Mouse (Mus musculus) liver, embryonic 15.5 days (tissue): ENCODE measurements around the gene Cdk9. TPM values are rescaled to one million over a fixed set of nuclear protein-coding genes. Genes with fewer than 3 reads are reported as not detected.

ENCODE experiments used
- ATAC-seq: fragments of 200-750 bp; cut with Nextera tagmentation; 2 replicates; pipeline ENCODE4 v1.8.0; 2017; ENCODE audit warnings: moderate number of reproducible peaks, mild to moderate bottlenecking, moderate library complexity; ENCODE audit not compliant: insufficient read depth
- H3K27ac ChIP-seq: fragments of 300-500 bp; sonication (generic); replicated peaks from 2 replicates; pipeline ENCODE4 v1.5.1; 2015; ENCODE audit warnings: mild to moderate bottlenecking, inconsistent platforms
- H3K27me3 ChIP-seq: fragments of 300-500 bp; sonication (generic); 2 replicates; pipeline ENCODE4 v1.6.1; 2015; ENCODE audit warnings: mild to moderate bottlenecking, inconsistent platforms
- H3K36me3 ChIP-seq: fragments of 300-500 bp; sonication (generic); replicated peaks from 2 replicates; pipeline ENCODE4 v1.6.1; 2015; ENCODE audit warnings: moderate library complexity, mild to moderate bottlenecking, inconsistent platforms
- H3K4me1 ChIP-seq: fragments of 300-500 bp; sonication (generic); replicated peaks from 2 replicates; pipeline ENCODE4 v1.6.1; 2015; ENCODE audit warnings: inconsistent platforms
- H3K4me2 ChIP-seq: fragments of 300-500 bp; sonication (generic); 2 replicates; pipeline ENCODE4 v1.6.1; 2015; ENCODE audit warnings: moderate library complexity, mild to moderate bottlenecking, inconsistent platforms
- H3K4me3 ChIP-seq: fragments of 300-500 bp; sonication (generic); replicated peaks from 2 replicates; pipeline ENCODE4 v1.5.1; 2015; ENCODE audit warnings: mild to moderate bottlenecking, inconsistent platforms
- H3K9ac ChIP-seq: fragments of 300-500 bp; sonication (generic); 2 replicates; pipeline ENCODE4 v1.6.1; 2015; ENCODE audit warnings: moderate library complexity, mild to moderate bottlenecking, inconsistent platforms
- H3K9me3 ChIP-seq: fragments of 300-500 bp; sonication (generic); replicated peaks from 2 replicates; pipeline ENCODE4 v1.6.1; 2016; ENCODE audit warnings: inconsistent platforms
- WGBS: fragments of 180-500 bp; shearing (Covaris S2); methylation state at CpG from one replicate; pipeline ENCODE4 v1.1.7; 2015; ENCODE audit warnings: mixed read lengths; ENCODE audit not compliant: insufficient replicate concordance; 5-methylcytosine and 5-hydroxymethylcytosine counted together
- polyA plus RNA-seq: library from polyadenylated mRNA; unstranded; fragments of >200 nt; fragmentation: Nextera tagmentation; extraction: Ambion mirVana; gene quantifications from 2 replicates; pipeline ENCODE4 v1.2.1, GENCODE M21; 2015

Cdk9 gene
- polyA plus RNA-seq, 1 experiment from 2014 or later = 48.3 TPM

DNA sequence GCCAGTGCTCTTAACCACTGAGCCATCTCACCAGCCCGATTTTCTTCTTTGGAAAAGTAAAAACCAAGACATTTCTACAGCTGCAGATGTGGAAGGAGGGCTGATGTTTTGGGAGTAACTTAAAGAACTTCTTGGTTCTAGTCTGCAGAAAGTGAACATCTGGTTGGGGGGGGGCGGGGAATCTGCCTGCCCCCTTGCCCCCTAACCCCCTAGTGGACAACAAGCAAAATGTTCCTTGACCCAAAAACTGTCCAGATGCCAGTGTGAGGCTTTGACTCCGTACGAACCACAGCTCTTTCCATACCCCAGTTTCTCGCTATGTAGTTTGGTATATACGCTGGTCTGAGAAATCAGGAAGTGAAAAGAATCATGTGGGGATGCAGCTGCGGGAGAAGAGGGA, 37.3 kb upstream of the Cdk9 start:
- H3K36me3 ChIP-seq = 0 out of 2 replicates have a peak, but pooled peaks cover 7% of the 10 kb centered on the region
- H3K27me3 ChIP-seq = no peaks in the 10 kb centered on the region
- no peak overlapping the region for H3K27ac ChIP-seq
- H3K9me3 ChIP-seq = no peaks in the 10 kb centered on the region
- no peak for ATAC-seq
- H3K4me1 ChIP-seq = peaks cover 5% of the 10 kb centered on the region; the same call in 1 of the 2 replicates
- H3K4me2 ChIP-seq = no peak overlapping the region
- H3K4me3 ChIP-seq = no peak overlapping the region
- 66% methylated on average over 7 of the region's 7 CpGs for WGBS
- no peak overlapping the region for H3K9ac ChIP-seq

- Histone ChIP-seq H3K4me2 (no peak overlapping the region), H3K4me3 (no peak overlapping the region), H3K9me3 (no peaks in the 10 kb centered on the region), H3K27me3 (no peaks in the 10 kb centered on the region), H3K4me1 (peaks cover 5% of the 10 kb centered on the region; the same call in 1 of the 2 replicates), H3K9ac (no peak overlapping the region), H3K36me3 (0 out of 2 replicates have a peak, but pooled peaks cover 2% of the 10 kb centered on the region), H3K27ac (no peak overlapping the region)
- ATAC-seq = no peak
- WGBS = 80% methylated on average over 16 of the region's 16 CpGs
Measured at GRCm38 (mm10) chr2:32749082-32749481, 36.2 kb upstream of the Cdk9 start.

DNA sequence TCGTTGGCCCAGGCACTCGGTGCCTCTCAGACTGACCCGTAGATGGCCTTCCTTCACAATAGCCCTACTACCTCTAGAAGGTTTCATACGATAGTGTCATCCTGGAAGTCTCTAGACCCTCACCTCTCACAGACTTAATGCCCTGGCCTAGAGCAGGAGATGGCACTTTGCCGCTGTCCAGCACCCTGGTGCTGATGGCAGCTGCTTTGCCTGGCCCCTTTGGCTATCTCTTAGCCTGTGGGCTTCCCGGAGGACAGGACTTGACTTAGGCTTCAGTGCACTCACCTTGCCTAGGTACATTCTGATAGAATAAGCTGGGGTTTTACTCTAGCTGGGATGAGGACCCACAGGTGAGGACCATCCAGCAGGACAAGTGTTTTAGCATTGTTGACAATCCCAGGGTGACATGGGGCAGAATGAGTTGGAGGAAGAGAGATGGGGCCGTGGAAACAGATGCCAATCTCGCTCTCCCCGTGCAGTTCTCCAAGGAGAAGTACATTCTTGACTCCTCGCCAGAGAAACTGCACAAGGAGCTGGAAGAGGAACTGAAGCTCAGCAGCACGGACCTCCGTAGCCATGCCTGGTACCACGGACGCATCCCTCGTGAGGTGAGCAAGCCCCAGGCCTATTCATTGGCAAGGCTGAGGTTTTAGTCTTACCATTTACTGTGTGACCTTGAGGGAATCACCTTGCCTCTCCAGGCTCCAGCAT, 31.6 kb upstream of the Cdk9 start:
- 0 out of 2 replicates have a peak, but pooled peaks cover 2% of the 10 kb centered on the region for H3K36me3 ChIP-seq
- ATAC-seq = no peak
- no peak overlapping the region for H3K9ac ChIP-seq
- peaks cover 6% of the 10 kb centered on the region for H3K4me1 ChIP-seq
- H3K27me3 ChIP-seq = peaks cover 21% of the 10 kb centered on the region
- H3K4me2 ChIP-seq = no peak overlapping the region
- H3K9me3 ChIP-seq = no peaks in the 10 kb centered on the region
- H3K27ac ChIP-seq = no peak overlapping the region
- H3K4me3 ChIP-seq = no peak overlapping the region
- 62% methylated on average over 15 of the region's 15 CpGs for WGBS

GRCm38 (mm10) chr2:32742173-32742531, 29.3 kb upstream of the Cdk9 start:
- H3K4me2 ChIP-seq = no peak overlapping the region
- H3K4me3 ChIP-seq = no peak overlapping the region
- H3K27me3 ChIP-seq = peaks cover 21% of the 10 kb centered on the region
- H3K27ac ChIP-seq = no peak overlapping the region
- no peak overlapping the region for H3K9ac ChIP-seq
- H3K9me3 ChIP-seq = no peaks in the 10 kb centered on the region
- ATAC-seq = no peak
- H3K4me1 ChIP-seq = peaks cover 6% of the 10 kb centered on the region
- 70% methylated on average over 18 of the region's 18 CpGs for WGBS
- 0 out of 2 replicates have a peak, but pooled peaks cover 2% of the 10 kb centered on the region for H3K36me3 ChIP-seq

DNA sequence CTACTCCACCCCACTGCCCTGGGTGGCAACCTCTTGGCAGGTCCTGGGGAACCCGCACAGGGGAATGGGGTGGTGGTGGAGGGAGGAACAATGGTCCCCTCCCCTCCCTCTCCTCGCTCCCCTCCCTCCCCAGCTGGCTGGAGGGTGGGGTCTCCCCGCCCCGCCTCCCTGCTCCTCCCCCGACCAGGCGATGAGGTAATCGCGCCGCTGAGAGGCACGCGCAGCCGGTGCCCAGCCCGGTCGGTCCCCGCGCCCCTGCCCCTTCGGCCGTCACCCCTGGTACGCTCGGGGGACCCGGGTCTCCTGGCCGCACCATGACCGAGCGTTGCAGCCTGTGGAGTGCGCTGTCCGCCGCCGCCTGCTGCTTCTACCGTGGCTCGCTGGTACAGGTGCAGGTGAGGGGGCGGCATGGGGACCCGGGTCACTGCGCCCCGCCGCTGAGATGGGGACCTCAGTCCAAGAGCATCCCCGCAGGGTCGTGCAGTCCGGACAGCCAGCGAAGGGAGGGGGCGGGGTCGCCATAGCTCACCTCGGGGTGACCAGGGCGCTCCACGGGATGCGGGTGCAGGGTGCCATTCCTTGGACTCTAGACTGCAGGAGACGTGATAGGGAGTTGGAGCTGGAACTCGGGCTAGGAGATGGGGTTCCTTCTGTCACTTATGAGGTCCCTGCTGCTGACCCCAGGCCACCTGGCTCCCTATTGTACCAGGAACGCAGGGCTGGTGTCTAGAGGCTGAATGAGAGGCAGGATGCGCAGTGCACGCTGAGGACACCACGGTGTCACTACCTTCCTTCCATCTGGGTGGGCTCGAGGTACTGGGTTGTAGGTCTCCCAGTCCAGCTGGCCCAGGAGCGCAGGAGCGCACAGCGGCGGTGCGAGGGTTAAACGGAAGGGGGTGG, 28.6 kb upstream of the Cdk9 start:
- peak overlapping the region; percentile 59 for H3K4me2 ChIP-seq
- H3K27me3 ChIP-seq = peaks cover 21% of the 10 kb centered on the region
- H3K9me3 ChIP-seq = no peaks in the 10 kb centered on the region
- WGBS = 32% methylated on average over 56 of the region's 58 CpGs
- ATAC-seq = no peak
- 0 out of 2 replicates have a peak, but pooled peaks cover 2% of the 10 kb centered on the region for H3K36me3 ChIP-seq
- H3K9ac ChIP-seq = no peak overlapping the region
- peak overlapping the region; percentile 23; the same call in 1 of the 2 replicates for H3K4me3 ChIP-seq
- no peak overlapping the region for H3K27ac ChIP-seq
- H3K4me1 ChIP-seq = peaks cover 11% of the 10 kb centered on the region

DNA sequence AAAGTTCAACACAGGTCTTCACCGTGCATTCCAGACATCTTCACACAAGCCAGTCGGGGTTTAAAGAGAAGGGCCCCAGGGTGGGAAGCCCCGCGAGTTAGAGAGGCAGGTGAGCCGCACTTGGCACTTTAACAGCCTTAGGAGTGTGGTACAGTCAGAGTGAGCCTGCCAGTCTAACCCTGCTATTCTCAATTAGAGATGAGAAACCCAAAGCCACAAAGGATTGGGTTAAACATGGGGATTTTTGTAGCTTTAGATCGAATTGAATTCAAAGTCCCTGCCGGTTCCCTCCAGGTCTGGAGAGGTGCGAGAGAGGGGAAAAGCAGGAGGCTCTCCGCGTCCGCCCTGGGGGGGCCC, 28.0 kb upstream of the Cdk9 start, which contains the start of gene 6330409D20Rik:
TSS of gene 6330409D20Rik (minus strand) at position 101 of the 357 bp plus-strand sequence.
- H3K27ac ChIP-seq = no peak within 1 kb of the TSS
- peak within 1 kb of the TSS; percentile 23; the same call in 1 of the 2 replicates for H3K4me3 ChIP-seq
- H3K36me3 ChIP-seq = 0 out of 2 replicates have a peak, but pooled peaks cover 2% of the 10 kb centered on the region
- no peak within 1 kb of the TSS for H3K9ac ChIP-seq
- H3K27me3 ChIP-seq = peaks cover 21% of the 10 kb centered on the region
- no peak for ATAC-seq
- no peaks in the 10 kb centered on the region for H3K9me3 ChIP-seq
- WGBS = 29% methylated on average over 11 of the region's 11 CpGs
- H3K4me2 ChIP-seq = peak within 1 kb of the TSS; percentile 59
- peaks cover 15% of the 10 kb centered on the region for H3K4me1 ChIP-seq

DNA sequence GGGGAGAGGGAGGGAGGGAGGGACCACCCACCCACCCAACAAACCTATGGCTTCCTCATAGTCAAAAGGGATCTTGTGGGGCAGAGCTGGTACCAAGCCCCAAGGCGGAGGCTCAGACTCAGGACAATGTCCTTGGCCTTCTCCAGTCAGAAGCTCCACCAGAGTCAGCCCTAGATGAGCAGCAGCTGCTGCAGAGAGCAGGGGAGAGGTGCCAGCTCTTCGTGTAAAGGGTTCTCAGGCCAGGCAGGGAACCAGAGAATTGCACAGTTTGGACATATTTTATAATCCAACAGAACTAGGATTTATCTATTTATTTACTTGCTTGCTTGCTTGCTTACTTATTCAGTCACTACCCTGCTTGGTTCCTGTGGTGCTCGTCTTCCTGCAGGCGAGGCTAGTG, 26.4 kb upstream of the Cdk9 start:
- Histone ChIP-seq H3K9me3 (no peaks in the 10 kb centered on the region), H3K36me3 (no peaks in the 10 kb centered on the region), H3K27me3 (peaks cover 21% of the 10 kb centered on the region), H3K4me1 (peaks cover 15% of the 10 kb centered on the region), H3K4me3 (no peak overlapping the region), H3K9ac (no peak overlapping the region), H3K27ac (no peak overlapping the region), H3K4me2 (no peak overlapping the region)
- WGBS = 56% methylated on average over 4 of the region's 4 CpGs
- no peak for ATAC-seq

DNA sequence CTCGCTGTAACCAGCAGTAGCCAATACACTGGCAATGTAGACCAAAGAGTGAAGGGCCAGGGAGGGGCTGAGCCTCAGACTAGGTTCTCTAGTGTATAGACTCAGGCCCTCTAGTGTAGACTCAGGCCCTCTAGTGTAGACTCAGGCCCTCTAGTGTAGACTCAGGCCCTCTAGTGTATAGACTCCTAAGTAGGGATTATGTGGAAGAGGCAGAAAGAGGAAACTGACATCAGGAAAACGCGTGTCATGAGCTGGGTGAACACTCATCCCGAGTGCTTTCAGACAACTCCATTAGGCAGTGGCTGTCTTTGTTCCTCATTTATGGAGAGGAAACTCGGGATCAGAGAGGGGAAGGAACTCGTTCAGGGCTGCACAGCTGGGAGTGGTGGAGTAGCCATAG, 24.1 kb upstream of the Cdk9 start:
- Histone ChIP-seq H3K4me3 (no peak overlapping the region), H3K4me1 (peaks cover 15% of the 10 kb centered on the region), H3K9ac (no peak overlapping the region), H3K27ac (no peak overlapping the region), H3K4me2 (no peak overlapping the region), H3K36me3 (no peaks in the 10 kb centered on the region), H3K27me3 (peaks cover 15% of the 10 kb centered on the region), H3K9me3 (no peaks in the 10 kb centered on the region)
- 46% methylated on average over 6 of the region's 6 CpGs for WGBS
- ATAC-seq = no peak

DNA sequence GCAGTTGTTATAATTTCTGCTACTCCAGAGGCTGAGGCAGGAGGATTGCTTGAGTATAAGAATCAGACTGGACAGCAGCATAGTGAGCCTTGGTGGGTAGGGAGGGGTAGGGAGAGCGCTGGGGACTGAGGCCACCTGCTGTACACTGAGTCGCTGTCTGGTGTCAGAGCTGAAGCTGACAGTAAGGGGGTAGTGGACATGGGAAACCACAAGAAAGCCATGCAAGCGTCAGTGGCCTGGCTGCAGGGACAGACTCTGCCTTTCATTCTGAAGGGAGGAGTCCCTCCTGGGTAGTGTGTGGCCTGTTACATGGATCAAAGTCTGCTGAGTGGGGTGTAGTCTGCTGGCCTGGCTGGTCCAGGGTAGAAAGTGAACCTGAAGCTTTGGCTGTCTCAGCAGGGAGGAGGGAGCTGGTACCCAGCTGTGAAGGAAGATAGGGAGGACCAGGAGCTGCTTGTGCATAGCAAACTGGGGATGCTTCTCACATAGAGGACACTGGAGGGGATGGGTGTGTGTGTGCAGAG, 23.5 kb upstream of the Cdk9 start:
- 0 out of 2 replicates have a peak, but pooled peaks have one; percentile 22 for ATAC-seq
- peaks cover 12% of the 10 kb centered on the region for H3K4me1 ChIP-seq
- H3K36me3 ChIP-seq = no peaks in the 10 kb centered on the region
- H3K9me3 ChIP-seq = no peaks in the 10 kb centered on the region
- H3K9ac ChIP-seq = no peak overlapping the region
- no peak overlapping the region for H3K4me3 ChIP-seq
- no peak overlapping the region for H3K4me2 ChIP-seq
- 31% methylated on average over 3 of the region's 3 CpGs for WGBS
- no peak overlapping the region for H3K27ac ChIP-seq
- peaks cover 9% of the 10 kb centered on the region for H3K27me3 ChIP-seq

- no peaks in the 10 kb centered on the region for H3K9me3 ChIP-seq
- 33% methylated on average over 4 of the region's 4 CpGs for WGBS
- no peaks in the 10 kb centered on the region for H3K27me3 ChIP-seq
- no peak overlapping the region for H3K4me2 ChIP-seq
- H3K27ac ChIP-seq = no peak overlapping the region
- H3K4me3 ChIP-seq = no peak overlapping the region
- peak; percentile 45; the same call in 1 of the 2 replicates for ATAC-seq
- no peak overlapping the region for H3K9ac ChIP-seq
- H3K4me1 ChIP-seq = peaks cover 11% of the 10 kb centered on the region; the same call in 1 of the 2 replicates
- no peaks in the 10 kb centered on the region for H3K36me3 ChIP-seq
Measured at GRCm38 (mm10) chr2:32734933-32735332, 22.1 kb upstream of the Cdk9 start.

- H3K4me2 ChIP-seq = no peak overlapping the region
- H3K27me3 ChIP-seq = no peaks in the 10 kb centered on the region
- H3K9ac ChIP-seq = no peak overlapping the region
- 0 out of 2 replicates have a peak overlapping the region, but pooled peaks have one; percentile 5 for H3K27ac ChIP-seq
- H3K4me1 ChIP-seq = peaks cover 11% of the 10 kb centered on the region; the same call in 1 of the 2 replicates
- no peak overlapping the region for H3K4me3 ChIP-seq
- 0 out of 2 replicates have a peak, but pooled peaks have one; percentile 2 for ATAC-seq
- H3K36me3 ChIP-seq = no peaks in the 10 kb centered on the region
- H3K9me3 ChIP-seq = no peaks in the 10 kb centered on the region
- WGBS = 35% methylated on average over 4 of the region's 4 CpGs
Measured at GRCm38 (mm10) chr2:32734480-32734879, 21.6 kb upstream of the Cdk9 start.
